ENCODE assay signal across 8 mouse cellular contexts in the genomic region with DNA sequence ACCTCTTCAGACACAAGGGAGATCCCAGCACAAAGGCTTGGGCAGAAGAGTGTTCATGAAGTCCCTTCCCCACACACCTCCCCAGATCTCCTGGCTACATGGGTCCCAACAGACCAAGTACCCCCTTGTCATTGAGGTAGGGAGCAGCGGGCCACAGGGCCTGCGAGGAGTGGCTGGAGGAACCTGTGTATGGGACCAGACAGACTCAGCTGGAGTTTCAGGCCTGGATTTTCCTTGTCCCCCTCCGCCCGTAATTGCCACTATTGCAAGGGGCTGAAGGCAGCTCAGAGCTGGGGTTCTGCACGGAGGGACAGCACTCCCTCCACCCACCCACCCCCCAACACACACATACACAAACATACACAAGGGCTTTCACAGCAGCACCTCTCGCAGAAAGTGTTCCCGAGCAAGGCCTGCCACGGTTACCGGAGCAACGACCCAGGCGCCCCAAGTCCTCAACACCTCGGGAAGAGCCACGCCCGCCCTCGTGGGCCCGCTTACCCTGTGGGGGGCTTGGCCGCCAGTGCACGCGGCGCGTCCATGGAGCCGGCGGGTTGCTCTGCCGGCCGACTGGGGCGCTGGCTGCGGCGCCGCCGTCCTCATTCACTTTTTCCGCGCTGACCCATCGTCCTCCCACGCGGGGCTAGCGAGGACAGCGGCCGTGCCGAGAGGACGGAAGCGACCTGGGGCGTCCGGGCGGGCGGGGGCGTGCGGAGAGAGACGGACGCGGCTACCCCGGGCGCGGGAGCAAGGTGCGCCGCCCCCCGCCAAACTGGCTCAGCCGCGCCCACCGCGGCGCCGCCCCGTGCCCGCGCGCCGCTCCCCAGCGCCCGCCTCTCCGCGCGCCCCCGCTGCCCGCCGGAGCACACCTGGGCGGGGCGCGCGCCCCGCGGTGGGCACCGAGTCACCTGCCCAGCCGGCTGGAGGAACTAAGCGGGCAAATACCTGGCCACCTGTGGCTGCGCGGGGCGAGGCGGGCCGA. TPM values are rescaled to one million over a fixed set of nuclear protein-coding genes. Genes with fewer than 3 reads are reported as not detected.
DNase-seq lines count a peak whose midpoint lies in the region; ATAC-seq and TF ChIP-seq lines count a peak whose summit lies in the region.

A gene (minus strand): TSS at position 780 of the 982 bp plus-strand sequence.

- peaks cover 15% of the 10 kb centered on the region for H3K4me1 ChIP-seq in forebrain, embryonic 10.5 days
- no peaks in the 10 kb centered on the region; the same call in 1 of the 2 replicates for H3K4me1 ChIP-seq in stomach, postnatal 0 days (replicated peaks; ENCODE audit: control insufficient read depth, insufficient read depth)

- no peak for TF ChIP-seq CTCF in stomach, postnatal 0 days (IDR thresholded peaks at IDR 0.05; ENCODE audit: low read depth)

- peak within 1 kb of the TSS; percentile 67 for H3K9ac ChIP-seq in stomach, postnatal 0 days (ENCODE audit: low read length)

- peak within 1 kb of the TSS; percentile 81 for H3K27ac ChIP-seq in forebrain, embryonic 10.5 days
- H3K27ac ChIP-seq in stomach, postnatal 0 days (replicated peaks), result no peak within 1 kb of the TSS

- H3K4me2 ChIP-seq in stomach, postnatal 0 days (replicated peaks; ENCODE audit: low read depth), result peak within 1 kb of the TSS; percentile 93

- peak within 1 kb of the TSS; percentile 77 for H3K4me3 ChIP-seq in forebrain, embryonic 10.5 days
- peak within 1 kb of the TSS; percentile 62 for H3K4me3 ChIP-seq in stomach, postnatal 0 days (ENCODE audit: low read depth, low read length)

- H3K36me3 ChIP-seq in forebrain, embryonic 10.5 days (replicated peaks), result no peaks in the 10 kb centered on the region
- H3K36me3 ChIP-seq in stomach, postnatal 0 days (ENCODE audit: control insufficient read depth, insufficient read depth, low read length), result no peaks in the 10 kb centered on the region

- H3K27me3 ChIP-seq in forebrain, embryonic 10.5 days (ENCODE audit: poor library complexity, severe bottlenecking), result peaks cover 54% of the 10 kb centered on the region
- H3K27me3 ChIP-seq in stomach, postnatal 0 days (ENCODE audit: control insufficient read depth, insufficient read depth, low read length), result no peaks in the 10 kb centered on the region

- no peak for TF ChIP-seq EP300 in stomach, postnatal 0 days (optimal IDR thresholded peaks at IDR 0.05)

- peak; percentile 52 for DNase-seq in ovary, postnatal 36 days (ENCODE audit: low spot score)
- DNase-seq in ovary, postnatal 10 days (ENCODE audit: low spot score), result no peak
- peak; percentile 48 for DNase-seq in forebrain, embryonic 10.5 days (ENCODE audit: extremely low spot score, low spot score)
- peak; percentile 47 for DNase-seq in heart, postnatal 4 days
- DNase-seq in left cerebral cortex, adult 8-10 months (ENCODE audit: low spot score in 2 of 2), result no peak
- DNase-seq in stomach, postnatal 0 days (ENCODE audit: low spot score), result peak; percentile 65
- DNase-seq in thymus, postnatal 25 days, result no peak

- ATAC-seq in megakaryocyte progenitor cell, adult 5-6 weeks (replicated peaks; ENCODE audit: poor library complexity), result peak; percentile 37
- ATAC-seq in stomach, postnatal 0 days (ENCODE audit: low FRiP score, low TSS enrichment), result peak; percentile 79

- no peaks in the 10 kb centered on the region for H3K9me3 ChIP-seq in forebrain, embryonic 10.5 days
- no peaks in the 10 kb centered on the region for H3K9me3 ChIP-seq in stomach, postnatal 0 days (ENCODE audit: control insufficient read depth, low read length)

- under 1% methylated on average over 82 of the region's 89 CpGs for WGBS in forebrain, embryonic 10.5 days
- 2% methylated on average over 44 of the region's 89 CpGs for WGBS in stomach, postnatal 0 days

RNA-seq across cellular contexts. Expression of the gene that starts here (rescaled TPM):
- 1.8 and 2.2 TPM in 2 replicates for polyA plus RNA-seq in forebrain, embryonic 10.5 days (2016; fragmentation: Nextera tagmentation; extraction: Ambion mirVana)
- 10 to 100 TPM; 48.6 to 50.2 TPM for total RNA-seq in heart, postnatal 4 days (2021)
- total RNA-seq in left cerebral cortex, adult 8-10 months (2022), result 100 to 1,000 TPM in 1 of 4 experiments, 10 to 100 TPM in 3; 79.5 to 112 (median 82.9) TPM
- not detected in 2 replicates for total RNA-seq in megakaryocyte progenitor cell, adult 5-6 weeks (2015)
- total RNA-seq in megakaryocyte progenitor cell, adult 5-6 weeks (2017), result not detected in 2 replicates
- polyA plus RNA-seq in stomach, postnatal 0 days (2015; fragmentation: Nextera tagmentation; extraction: Ambion mirVana), result 7.8 and 8.4 TPM in 2 replicates

Comparison
In these comparisons a context has a peak if more than half of its experiments do, and no peak if none do; other contexts are left out.
1. RNA of the gene that starts here (total RNA-seq): 79.5 to 112 TPM in left cerebral cortex, adult 8-10 months and 48.6 to 50.2 TPM in heart, postnatal 4 days; not detected in megakaryocyte progenitor cell, adult 5-6 weeks; every median in the first group is over 10 times any median in the second.
2. DNase-seq: peak in ovary, postnatal 36 days (single experiment), forebrain, embryonic 10.5 days (single experiment), heart, postnatal 4 days (single experiment) and stomach, postnatal 0 days (single experiment); none in ovary, postnatal 10 days (single experiment), left cerebral cortex, adult 8-10 months (0 of 2) and thymus, postnatal 25 days (single experiment).
3. Peak in ATAC-seq in megakaryocyte progenitor cell, adult 5-6 weeks; RNA of the gene not detected or under 1 TPM.